Mouse (Mus musculus) spleen, adult 18-20 months (tissue): ENCODE measurements around the gene Trim11.

ENCODE experiments used
- DNase-seq, 2 experiments: peaks; one replicate each; pipeline ENCODE4 v3.0.0; 2022; ENCODE audit warnings: mixed read lengths in 2 of 2

Gene Trim11

DNA sequence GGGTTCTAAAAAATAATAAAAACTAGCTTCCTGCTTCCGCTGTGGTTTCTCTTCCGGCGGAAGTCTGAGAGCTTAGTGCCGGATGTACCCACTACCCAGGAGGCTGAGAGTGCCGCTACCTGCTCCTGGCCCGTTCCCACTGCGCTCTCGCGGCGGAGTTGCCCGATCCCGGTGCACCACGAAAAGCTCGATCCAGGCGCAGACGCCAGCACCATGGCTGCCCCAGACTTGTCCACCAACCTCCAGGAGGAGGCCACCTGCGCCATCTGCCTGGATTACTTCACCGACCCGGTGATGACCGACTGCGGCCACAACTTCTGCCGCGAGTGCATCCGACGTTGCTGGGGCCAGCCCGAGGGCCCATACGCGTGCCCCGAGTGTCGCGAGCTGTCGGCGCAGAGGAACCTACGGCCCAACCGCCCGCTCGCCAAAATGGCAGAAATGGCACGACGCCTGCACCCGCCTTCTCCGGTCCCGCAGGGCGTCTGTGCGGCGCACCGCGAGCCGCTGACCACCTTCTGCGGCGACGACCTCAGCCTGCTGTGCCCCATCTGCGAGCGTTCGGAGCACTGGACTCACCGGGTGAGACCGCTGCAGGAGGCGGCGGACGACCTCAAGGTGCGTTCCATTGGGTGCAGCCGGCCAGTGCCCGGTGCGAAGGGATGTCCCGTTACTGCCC is at the start of gene Trim11:
TSS of gene Trim11 (plus strand) at position 67 of the 679 bp plus-strand sequence.
- DNase-seq = peak; percentile 49 to 65

DNA sequence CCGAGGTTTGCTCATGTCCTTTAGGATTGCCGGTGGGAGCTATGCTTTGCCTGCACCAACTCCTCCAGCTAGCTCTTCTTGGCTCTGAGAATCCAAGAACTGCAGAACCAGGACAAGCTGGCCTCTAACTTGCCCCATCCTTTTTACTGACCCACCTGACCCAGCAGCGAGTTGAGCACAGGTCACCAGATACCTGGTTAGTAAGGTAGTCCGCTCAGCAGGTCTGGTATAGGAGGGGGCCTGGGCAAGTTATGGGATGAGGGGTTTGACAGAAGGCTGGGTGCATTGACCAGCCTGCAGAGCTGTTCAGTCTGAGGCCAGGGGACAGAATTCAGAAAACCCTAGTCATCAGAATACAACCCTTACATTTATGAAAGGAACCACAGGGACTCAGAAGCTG is 48.8 kb upstream of the Trim11 start:
- no peak for DNase-seq

DNA sequence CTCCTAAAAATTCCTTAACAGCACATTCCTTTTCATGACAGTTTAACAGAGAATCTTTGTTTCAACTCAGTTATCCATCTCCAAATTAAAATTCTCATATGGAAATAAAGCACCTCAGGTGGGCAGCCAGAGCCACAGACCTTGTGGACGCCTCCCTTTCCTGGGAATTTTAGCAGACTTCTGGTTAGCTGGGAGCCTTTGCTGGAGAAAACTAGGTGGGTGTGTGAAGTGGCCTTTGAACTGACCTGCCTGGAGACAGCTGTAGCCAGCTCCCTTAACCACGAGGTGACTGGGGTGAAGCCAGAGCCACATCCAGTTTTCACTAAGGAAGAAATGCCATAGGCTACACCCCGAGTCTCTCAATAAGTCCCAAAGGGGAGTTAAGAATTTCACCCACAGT is 48.3 kb upstream of the Trim11 start:
- no peak for DNase-seq

DNA sequence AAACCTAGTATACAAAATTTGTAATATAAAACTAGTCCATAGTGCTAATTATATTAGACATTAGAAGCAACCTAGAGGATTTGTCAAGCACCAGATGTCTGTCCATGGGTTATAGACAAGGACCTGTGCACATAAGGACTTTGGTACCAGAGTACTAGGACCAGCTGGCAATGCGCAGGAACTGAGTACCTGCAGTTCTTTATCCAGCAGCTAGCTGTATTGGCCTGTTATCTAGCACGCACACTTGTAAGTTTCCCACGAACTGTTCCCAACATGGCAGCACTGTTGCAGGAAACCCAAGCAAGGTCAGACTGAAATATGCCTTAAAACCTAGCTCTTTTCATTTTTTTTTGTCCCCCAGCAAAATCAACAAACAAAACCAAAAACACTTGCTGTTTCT is 47.6 kb upstream of the Trim11 start:
- no peak for DNase-seq

DNA sequence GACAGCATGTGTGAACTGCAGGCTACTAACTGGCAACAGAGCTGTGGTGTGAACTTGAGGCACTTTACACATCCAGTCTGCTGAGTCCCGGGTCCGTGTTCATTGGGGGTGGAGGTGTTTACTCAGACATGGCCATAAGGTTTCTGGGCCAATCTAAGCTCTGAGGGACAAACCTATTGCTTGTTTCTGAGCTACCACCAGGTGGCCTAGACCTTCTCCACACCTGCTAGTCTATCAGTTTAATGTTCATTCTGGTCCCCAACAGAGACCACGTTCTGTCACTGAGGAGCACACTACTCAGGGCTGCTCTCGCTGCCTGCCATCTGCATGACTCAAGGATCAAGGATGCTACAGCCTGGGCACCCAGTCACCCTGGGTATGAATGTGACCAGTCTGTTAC is 46.3 kb upstream of the Trim11 start:
- no peak for DNase-seq

DNA sequence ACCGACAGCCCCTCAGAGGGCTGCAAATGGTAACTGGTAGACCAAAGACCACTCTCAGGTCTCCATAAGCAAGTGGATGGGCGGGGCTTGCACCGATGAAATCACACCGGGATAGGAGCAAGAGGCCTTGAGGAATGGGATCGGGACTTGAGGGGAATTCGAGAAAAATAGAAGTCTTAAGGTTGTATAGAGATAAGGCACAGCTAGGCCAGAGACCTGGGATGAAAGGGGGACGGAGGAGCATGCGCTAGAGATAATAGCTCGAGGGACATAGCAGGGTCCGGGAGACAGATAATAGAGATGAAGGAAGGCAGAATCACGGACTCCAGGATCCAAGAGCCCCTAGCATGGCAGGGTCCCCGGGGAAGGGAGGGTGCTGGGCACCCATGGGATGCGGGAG is 40.0 kb upstream of the Trim11 start:
- DNase-seq = no peak

DNA sequence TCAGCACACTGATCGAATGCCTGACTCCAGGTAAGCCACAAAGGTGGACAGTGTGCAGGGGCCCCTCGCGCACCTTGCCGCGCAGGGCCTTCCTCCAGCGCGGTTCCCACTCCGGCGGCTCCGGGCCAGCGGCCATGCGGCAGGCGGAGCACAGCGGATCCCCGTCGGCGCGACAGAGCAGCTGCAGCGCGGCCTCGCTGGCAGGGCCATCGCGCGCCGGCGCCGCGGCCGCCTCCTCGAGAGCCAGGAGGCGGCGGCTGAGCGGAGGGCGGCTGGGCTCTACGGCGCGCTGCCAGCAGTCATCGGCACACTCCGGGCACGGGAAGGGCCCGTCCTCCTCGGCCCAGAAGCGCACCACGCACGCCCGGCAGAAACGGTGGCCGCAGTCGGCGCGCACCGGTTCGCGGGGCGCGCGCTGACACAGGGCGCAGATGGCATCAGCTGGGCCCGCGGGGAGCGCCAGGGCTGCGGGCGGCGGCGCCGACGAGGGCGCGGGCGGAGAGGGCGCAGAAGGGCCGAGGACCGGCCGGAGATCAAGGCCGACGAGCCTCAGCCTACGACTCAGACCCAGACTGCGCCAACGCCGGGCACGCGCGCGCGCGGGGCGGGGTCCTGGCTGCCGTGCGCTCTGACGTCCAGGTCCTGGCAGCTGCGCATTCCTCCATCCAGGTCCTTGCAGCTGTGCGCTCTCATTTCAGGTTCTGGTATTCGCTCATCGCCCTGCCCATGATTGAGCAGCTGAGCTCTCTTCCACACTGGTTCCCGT is 39.4 kb upstream of the Trim11 start, which contains the start of gene Rnf187:
TSS of gene Rnf187 (minus strand) at position 595 of the 766 bp plus-strand sequence.
- DNase-seq = peak; percentile 79 to 90

DNA sequence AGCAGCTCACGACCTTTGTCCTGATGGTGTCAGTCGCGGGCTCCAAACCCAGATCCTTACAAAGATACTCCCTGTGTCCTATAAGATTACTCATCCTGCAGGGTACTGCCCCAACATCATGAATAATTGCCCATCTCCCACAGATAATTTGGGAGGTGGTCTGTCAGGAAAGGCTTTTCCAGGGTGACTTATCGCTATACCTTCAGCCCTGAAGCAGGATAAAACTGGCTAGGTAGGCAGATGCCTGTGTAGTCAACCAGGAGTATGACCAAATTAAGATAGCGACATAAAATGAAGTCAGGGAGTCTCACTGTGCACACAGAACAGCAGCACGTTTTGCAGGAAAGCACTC is 38.8 kb upstream of the Trim11 start:
- no peak for DNase-seq

DNA sequence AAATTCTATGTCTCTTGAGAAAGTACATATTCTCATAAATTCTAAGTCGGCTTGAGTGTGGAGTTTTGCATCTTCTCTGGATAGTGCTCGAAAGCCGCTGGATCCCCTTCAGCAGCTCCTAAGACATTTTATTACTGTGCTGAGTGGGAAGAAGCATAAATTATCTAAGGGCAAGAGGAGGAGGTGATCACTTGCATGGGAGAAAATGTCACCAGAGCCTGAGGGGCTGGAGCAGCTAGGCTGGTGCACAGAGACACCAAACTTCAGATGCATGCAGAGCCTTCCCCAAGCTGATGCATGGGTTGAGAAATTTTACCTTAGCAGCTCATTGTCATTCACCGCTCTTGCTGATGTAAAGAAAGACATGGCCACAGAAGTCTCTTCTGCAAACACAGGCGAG is 33.8 kb upstream of the Trim11 start:
- no peak for DNase-seq

DNA sequence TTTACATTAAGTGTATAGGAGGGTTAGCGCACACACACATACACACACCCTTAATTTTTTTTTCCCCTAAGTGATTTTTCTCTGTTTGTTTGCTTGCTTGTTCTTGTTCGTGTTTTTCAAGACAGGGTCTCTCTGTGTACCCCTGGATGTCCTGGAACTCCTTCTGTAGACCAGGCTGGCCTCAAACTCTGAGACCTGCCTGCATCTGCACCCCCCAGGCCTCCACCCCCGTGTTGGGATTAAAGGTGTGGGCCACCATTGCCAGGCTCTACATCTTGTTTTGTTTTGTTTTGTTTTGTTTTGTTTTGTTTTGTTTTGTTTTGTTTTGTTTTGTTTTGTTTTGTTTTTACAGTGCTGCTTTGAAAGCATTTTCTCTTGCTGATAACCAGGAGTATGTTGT is 30.6 kb upstream of the Trim11 start:
- no peak for DNase-seq

DNA sequence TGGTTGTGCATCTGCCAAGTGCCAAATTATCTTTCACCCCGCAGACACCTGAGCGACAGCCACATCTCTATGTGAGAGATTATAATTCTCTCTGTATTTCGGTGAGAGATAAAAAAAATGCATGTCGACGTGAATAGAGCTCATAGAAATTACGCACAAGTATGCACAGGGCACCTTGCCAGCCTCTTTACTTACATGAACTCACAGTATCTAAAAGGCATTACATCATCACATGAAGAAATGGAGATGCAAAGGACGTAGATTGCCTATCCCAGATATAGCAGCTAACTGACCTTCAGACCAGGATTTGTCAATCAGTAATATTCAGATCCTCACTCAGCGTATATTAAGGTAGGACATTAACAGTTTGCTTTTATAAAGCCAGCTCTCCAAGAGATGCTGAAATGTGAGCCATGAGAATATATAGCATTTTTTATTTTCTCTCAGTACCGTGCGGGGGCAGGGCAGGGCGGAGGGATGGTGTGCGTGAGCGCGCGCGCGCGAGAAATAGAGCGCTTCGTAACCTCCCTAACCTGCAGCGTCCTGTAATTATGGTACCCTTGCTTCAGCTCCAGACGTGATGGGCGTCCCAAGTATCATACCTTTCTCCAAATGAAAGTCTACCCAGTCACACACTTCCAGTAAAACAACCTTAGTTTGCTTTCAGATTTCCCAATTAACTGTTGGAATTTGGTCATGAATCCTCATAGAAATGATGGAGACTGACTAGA is 29.9 kb upstream of the Trim11 start:
- no peak for DNase-seq

DNA sequence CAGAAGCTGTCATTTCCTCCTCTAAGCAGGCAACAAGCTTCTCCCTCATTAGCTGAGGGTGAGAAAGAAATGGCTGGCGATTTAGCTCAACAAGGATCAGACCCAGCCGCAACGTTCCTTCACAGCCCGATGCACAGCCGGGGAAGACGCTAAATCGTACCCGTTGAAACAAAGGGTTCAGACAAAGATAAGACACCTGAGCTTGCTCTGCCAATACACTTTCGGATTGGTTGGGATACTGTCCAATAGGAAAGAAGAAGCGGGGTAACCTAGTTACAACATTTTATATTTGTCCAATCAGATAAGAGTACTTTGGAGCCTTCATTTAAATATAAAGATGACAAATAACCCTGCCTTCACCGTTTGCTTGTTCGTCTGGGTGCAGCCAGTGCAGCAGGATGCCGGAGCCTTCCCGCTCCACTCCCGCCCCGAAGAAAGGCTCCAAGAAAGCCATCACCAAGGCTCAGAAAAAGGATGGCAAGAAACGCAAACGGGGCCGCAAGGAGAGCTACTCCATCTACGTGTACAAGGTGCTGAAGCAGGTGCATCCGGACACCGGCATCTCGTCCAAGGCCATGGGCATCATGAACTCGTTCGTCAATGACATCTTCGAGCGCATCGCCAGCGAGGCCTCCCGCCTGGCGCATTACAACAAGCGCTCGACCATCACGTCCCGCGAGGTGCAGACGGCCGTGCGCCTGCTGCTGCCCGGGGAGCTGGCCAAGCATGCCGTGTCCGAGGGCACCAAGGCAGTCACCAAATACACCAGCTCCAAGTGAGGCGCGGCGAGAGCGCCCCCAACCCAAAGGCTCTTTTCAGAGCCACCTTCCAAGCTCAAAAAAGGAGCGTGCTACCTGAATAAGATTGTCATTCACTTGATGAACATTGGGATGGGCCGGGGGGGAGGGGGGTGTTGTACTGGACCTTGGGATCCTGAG is 29.1 kb upstream of the Trim11 start, which contains the start of gene Hist3h2ba:
TSS of gene Hist3h2ba (plus strand) at position 379 of the 938 bp plus-strand sequence.
- peak; percentile 36 to 54 for DNase-seq

DNA sequence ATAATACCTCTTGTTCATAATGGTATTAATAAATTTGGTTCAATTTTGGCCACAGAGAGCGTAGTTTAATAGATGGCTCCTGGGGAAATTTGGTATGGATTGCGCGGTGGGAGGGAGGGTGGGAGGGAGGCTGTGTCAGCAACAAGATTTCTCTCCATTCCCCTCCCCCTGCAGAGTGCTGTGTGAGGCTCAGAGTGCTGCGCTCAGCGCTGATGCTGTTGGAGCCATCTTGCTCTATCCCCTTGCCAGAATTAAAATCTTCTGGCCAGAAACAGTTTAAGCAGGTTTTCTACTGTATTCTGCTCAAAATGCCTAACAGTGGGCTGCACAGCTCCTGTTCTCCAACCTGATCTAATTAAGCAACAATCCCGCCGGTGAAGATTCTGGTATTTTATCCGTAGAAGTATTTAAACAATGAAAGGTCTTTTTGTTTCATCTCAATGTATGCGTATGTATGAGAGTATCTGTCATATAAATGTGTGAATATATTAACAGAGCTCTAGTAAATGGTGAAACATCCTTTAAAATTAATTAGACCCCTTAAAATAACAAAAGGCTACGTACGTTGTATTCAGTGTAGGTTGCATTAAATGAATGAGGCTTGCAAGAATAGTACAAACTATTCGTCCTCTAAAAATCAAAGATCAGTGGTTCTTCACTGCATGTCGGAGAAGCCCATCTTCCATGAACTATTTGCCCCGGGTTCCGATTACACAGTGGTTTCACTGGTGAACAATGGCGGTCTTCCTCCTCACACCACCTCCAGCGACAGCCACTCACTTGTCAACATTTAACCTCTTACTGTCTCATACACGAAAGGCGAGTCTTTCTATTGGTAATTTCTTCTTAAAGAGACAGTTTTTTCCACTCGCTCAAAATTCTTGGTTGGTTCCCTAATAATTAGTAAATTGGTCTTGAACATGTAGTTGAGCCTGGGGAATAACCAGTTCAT is 28.1 kb upstream of the Trim11 start:
- no peak for DNase-seq

DNA sequence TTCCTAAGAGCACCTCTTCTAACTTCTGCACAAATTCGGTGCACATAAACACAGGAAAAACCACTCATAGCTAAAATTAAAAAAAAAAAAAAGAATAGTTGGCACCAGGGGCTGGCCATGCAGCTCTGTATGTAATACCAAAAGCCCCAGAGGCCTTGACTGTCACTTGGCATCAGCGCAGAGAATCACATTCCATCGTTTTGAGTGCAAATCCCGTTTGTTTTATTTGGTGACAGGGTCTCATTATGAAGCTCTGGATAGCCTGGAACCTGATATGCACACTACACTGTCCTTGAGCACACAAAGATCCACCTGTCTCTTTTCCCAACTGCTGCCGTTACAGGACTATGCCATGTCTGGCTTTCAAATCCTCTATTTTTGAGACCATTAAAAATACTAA is 26.7 kb upstream of the Trim11 start:
- DNase-seq = no peak

DNA sequence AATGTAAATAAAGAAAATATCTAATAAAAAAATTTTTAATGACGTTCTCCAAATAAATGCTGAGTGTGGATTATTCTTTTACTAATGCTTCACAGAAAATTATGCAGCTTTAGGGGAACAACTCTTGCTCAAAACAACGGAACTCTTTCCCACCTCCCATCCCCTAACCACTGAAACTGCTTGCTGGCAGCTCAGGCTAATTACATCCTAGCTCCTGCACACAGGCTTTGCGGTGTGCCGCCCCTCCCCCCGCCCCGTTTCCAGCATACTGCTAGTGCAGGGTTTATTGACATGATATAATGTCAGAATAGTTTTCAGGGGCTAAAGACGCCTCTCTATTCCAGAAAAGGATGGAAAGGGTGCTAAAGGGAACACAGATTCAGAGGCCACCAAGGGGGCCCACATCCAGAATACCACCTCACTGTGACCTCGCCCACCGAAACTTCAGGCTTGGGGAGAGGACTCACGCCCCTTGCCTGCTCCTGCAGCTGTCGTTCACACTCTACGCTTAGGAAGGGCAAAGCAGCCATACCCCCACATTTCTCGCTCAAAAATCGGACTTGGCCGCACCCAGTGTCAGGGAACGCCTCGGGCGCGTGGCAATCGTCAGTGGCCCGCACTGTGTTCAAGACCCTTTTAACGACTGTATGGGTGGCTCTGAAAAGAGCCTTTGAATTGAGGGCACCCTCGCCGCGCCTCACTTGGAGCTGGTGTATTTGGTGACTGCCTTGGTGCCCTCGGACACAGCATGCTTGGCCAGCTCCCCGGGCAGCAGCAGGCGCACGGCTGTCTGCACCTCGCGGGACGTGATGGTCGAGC is 24.3 kb upstream of the Trim11 start:
- peak; percentile 19 to 38 for DNase-seq

DNA sequence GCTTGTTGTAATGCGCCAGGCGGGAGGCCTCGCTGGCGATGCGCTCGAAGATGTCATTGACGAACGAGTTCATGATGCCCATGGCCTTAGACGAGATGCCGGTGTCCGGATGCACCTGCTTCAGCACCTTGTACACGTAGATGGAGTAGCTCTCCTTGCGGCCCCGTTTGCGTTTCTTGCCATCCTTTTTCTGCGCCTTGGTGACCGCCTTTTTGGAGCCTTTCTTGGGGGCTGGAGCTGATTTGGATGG is 23.8 kb upstream of the Trim11 start:
- DNase-seq = peak in 1 of 2 experiments; percentile 68

DNA sequence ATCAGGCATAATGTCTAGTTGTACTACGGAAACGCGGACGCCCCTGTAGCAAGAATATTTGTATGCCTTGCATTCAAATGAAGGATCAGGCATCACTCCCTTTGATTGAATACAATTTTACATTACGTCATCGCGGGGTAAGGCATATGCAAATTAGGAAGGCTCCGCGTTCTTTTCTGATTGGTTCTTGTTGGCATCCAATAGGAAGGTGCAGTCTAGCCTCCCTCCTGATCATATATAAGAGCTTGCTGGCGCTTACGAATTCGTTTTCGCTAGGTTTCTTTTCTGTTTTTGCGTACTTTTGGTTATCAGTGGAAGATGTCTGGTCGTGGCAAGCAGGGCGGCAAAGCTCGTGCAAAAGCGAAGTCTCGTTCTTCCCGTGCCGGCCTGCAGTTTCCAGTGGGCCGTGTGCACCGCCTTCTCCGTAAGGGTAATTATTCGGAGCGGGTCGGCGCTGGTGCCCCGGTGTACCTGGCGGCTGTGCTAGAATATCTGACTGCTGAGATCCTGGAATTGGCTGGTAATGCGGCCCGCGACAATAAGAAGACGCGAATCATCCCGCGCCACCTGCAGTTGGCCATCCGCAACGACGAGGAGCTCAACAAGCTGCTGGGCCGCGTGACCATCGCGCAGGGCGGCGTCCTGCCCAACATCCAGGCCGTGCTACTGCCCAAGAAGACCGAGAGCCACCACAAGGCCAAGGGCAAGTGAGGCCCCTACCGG is 23.3 kb upstream of the Trim11 start, which contains the start of the genes Hist3h2a and Trim17:
TSS of gene Hist3h2a (plus strand) at position 266 of the 723 bp plus-strand sequence.
TSS of gene Trim17 (plus strand) at position 266 of the 723 bp plus-strand sequence.
- DNase-seq = peak; percentile 64 to 73

DNA sequence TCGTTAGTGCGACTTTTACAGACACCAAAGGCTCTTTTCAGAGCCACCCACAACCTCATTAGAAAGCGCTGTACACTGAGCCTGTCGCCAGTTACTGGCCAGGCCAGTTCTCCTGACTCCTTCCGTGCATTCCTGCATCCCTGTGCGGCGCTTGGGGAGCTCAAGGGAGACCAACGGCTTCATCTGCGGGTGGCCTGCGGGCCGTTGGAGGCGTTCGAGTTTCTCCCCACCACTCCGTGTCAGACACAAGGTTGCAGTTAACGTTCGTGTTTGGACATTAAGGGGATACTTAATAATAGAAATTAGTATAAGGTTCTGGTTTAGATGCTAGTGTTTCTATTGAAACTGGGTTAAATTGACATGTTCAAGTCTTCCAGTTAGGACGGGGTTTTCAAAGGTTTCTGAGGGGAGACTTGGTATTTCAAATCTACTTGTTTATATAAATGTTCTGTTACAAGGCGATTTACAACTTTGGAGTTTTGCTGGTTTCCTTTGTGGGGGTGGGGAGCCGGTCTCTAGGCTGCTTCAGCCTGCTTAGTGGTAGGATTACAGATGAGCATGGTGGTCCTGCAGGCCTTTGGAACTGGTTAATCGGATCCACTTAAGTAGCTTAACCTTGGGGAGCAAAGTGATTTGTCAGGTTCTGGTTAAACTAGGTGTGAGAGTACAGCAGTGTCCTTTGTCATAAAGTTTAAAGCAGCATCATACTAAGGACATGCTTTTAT is 22.6 kb upstream of the Trim11 start:
- DNase-seq = no peak

DNA sequence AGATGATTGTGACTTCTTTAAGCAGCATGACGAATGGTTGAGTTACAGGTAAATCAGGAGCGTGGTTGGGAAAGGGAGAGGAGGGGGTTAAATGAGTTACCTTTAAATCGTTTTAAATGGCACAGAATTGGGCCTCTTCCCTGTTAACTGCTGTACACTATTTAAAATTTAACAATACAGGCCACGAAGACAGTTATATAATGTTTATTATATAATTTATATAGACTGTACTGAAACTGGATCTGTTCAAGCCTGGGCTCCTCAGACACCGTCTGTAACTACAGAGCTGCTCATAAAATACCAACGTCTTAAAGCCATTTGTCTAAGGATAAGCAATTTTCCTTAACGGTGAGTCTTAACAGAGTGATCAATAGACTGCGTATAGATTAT is 22.0 kb upstream of the Trim11 start:
- DNase-seq = no peak
